Mouse (Mus musculus): ENCODE data around the gene Tgfbr1. TPM values are rescaled to one million over a fixed set of nuclear protein-coding genes. Genes with fewer than 3 reads are reported as not detected.
A peak's percentile ranks its signal among the peaks of the same experiment; 100 is the strongest.

The Tgfbr1 gene
- 10 to 100 TPM; 18.2 to 19.5 TPM for total RNA-seq (2021)
- long read RNA-seq, experiment 1, full-length matches to known transcripts, result 15 of 18 reads
- long read RNA-seq, experiment 1, partial matches to known transcripts, result 1 of 18 reads
- long read RNA-seq, experiment 1, other reads (novel, unspliced or antisense), result 2 of 18 reads
- long read RNA-seq, experiment 2, full-length matches to known transcripts, result 10 of 15 reads
- long read RNA-seq, experiment 2, partial matches to known transcripts, result 3 of 15 reads
- long read RNA-seq, experiment 2, other reads (novel, unspliced or antisense), result 2 of 15 reads

DNA sequence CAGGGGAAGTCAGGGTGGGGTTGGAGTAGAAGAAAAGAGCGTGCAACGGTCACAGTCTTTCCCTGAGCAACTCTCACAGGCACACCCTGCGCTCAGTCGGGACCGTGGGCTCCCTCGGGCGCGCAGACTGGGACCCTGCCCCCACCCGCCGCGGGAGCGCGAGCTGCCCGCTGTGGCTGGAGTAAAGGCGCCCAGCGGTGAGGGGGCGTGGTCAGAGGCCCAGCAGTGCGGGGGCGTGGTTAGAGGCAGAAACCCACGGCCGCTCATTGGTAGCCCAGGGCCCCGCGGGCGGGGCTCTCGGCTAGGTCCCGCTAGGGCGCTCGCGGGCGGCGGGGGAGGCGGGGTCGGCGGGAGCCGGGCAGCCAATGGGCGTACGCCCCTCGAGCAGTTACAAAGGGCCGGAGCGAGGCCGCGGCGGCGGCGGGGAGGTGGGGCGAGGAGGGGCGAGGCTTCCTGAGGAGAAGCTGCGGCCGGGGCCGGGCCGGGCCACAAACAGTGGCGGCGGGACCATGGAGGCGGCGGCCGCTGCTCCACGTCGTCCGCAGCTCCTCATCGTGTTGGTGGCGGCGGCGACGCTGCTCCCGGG, at the start of gene Tgfbr1:
Gene Tgfbr1, plus strand, starts transcription at position 420 of the 586 bp plus-strand sequence.
- intact Hi-C loops (cut with DNase I), result loop anchor here (5.0 kb wide), 2 partner anchors 44 to 101 kb away; no protein-coding TSS in a partner anchor
- peak; percentile 99 to 100 for DNase-seq

DNA sequence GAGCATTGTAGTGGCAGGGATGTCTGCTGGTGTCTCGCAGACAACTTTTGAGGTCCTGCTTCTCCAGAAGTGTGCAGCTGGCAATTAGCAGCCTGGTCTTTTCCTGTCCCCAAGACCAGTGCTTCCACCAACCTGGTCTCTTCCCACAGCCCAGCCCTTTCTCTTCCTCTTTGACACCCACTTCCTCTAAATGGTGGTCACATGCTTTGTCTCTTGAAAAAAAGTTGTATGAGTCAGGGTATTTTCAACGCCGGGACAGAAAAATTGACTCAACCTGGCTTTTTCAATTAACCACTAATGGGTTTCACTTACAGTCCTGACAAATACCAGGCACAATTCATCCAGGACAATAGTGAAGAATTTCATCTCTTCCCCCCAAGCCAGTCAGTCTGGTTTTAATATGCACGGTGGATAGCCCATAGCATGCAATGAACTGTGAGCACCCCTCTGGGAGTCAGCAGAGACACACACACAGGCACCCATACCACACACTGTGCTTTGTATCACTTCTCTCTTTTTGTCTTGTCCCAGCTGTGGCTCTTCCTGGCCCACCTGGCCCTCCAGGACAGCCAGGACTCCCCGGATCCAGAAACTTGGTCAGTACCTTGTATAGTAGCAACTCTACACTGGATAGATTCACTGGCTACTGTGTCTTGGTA, 49.6 kb upstream of the Tgfbr1 start:
- no peak for DNase-seq
- intact Hi-C loops (cut with DNase I), result no loop called here

DNA sequence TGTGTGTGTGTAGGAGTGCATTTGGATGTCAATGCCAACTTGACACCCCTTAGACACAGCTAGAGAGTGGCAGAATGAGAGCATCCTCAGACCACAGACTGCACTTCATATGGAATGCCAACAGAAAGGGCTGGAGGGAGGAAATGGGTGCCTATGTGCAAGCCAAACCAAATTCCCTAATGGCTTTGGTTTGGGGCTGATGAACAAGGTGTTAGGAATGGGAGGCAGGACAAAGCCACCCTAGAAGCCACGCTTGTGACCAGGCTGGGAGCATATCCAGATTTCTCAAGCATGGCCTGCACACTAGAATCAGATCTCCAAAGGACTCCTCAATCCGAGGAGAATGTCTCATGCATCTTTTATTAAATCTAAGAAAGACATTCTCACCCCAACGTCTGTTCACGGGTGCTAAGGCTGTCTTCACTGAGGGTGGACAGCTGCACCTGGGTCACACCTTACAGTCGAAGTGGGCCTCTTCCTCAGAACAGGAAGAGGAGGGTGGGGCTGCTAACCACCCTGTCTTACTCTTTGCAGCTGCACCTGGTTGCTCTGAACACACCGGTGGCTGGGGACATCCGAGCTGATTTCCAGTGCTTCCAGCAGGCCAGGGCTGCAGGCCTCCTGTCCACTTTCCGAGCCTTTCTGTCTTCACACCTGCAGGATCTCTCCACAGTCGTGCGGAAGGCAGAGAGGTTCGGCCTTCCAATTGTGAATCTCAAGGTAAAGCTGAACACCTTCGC, 43.0 kb upstream of the Tgfbr1 start:
- intact Hi-C loops (cut with DNase I), result no loop called here
- no peak for DNase-seq

DNA sequence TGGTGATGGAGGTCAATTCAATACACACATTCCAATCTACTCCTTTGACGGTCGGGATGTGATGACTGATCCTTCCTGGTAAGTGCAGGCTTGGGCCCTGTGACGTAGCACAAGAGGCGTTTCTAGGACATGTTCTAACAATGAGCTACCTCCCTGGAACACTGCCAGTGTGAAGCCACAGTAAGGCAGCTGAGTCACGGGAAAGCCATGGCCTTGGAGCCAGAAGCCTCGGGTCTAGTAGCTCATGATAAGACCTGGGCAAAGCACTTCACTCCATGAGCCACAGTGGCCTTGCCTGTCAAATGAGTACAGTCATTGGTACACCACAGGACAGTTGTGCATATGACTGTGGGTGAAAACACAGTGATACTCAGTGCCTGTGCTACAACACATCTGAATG, 42.2 kb upstream of the Tgfbr1 start:
- intact Hi-C loops (cut with DNase I), result no loop called here
- peak in 1 of 2 experiments; percentile 49 for DNase-seq

DNA sequence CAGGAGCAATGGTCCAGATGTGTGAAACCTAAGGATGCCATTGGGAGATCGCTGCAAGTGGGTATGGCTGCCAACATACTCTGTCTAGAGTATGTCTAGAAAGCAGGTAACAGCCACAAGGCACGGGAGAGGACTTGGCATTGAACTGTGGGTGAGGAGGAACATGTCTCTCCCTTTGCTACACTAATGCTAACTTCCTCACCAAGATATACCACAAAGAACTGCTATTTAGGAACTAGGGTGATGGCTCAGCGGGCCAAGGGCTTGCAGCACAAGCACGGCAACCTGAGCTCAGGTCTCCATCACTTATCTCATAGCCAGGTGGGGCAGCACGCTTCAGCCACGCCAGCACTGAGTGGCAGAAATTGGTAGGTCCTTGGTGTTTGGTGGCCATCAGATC, 41.6 kb upstream of the Tgfbr1 start:
- intact Hi-C loops (cut with DNase I), result no loop called here
- no peak for DNase-seq

DNA sequence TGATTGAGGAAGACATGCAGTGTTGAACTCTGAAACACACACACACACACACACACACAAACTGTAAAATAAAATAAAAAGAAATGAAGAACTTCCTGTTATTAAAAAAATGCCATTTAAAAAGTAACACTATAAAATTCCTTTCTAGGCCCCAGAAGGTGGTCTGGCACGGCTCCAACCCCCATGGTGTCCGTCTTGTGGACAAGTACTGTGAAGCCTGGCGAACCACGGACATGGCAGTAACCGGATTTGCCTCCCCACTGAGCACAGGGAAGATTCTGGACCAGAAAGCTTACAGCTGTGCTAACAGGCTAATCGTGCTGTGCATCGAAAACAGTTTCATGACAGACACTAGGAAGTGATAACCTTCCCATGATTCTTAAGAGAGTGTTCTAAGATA, 41.1 kb upstream of the Tgfbr1 start:
- intact Hi-C loops (cut with DNase I), result no loop called here
- no peak for DNase-seq

DNA sequence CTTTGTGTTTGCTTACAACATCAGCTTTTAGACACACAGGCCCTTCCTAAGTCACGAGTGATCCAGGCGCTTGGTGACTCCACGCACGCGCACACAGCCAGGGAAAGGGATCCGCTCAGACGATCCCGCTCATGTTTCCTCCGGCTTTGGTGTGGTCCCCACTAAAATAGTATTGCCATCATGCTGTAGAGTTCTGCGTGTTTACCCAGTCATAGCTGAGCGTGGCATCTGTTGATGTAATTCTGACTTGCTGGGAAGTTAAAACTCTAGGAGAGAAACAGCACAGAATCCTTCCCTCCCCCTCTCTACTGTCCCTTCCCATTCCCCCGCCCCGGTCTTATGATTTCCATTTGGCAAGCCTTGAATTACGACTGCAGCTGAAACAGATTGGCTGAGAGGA, 40.3 kb upstream of the Tgfbr1 start:
- no peak for DNase-seq
- intact Hi-C loops (cut with DNase I), result no loop called here

DNA sequence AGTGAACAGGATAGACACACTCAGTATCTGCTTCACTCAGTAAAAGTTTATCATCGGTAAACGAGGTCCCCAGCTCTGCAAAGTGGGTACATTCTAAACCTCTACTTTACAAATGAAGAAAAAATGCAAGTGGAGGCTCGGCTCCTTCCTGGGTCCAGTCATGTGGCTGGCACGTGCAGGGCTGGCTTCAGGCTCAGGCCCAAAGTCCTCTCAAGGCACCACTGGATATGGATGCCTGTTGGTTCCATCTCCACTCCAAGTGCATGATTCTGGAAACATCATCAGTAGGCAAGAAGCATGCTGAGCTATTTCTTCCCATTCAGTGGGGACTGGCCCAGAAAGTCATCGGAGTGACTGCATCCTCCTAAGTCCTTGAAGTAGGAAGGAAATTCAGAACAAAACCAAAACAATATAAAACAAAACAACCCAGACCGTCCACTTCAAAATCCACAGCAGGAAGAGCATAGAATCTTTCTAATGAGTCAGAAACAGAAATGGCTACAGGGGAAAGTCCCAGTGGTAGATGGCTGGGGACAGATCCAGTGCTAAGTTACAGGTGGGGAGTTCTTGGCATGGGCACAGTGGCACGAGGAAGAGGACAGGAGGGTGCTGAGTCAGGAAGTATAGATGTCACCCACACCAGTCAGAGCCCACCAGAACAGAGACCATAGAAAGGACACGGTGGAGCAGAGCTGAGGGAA, 39.2 kb upstream of the Tgfbr1 start:
- DNase-seq, result no peak
- intact Hi-C loops (cut with DNase I), result no loop called here

DNA sequence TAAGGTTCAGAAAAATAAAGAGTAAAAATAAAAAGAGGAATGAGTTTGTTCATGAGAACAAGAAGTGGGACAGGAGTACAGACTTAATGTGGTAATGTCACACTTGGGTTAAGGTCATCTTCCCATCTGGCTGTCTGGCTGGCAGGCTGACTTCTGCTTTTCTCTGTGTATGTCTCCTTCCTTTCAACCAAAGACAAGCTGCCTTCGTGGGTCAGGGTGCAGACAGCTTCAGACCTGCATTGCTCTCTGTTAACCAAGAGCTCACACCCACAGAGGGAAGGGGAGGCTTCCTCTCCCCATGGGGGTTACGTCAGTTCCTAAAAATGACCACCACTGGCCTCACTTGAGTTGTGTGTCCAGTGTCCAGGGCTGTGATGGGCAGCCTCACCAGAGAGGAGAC, 37.6 kb upstream of the Tgfbr1 start:
- intact Hi-C loops (cut with DNase I), result no loop called here
- no peak for DNase-seq

DNA sequence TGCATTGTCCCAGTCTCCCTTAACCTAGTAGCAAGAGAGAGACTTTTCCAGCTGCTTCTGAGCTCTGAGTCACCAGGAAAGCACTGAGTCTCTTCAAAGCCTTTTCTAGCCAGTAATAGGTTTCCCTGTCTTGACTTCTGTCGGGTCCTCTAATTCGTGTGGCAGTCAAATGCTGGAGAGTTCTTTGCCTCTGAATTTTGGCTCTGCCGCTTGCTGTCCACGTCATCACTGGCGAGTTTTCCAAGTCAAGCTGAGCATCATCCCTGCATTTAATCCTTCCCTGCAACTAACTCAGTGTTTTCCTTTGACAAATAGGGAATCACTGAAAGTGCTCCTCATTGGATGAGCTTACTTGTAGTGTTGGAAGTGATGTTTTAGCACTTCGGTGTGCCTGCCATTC, 36.6 kb upstream of the Tgfbr1 start:
- peak; percentile 47 to 65 for DNase-seq
- intact Hi-C loops (cut with DNase I), result no loop called here

DNA sequence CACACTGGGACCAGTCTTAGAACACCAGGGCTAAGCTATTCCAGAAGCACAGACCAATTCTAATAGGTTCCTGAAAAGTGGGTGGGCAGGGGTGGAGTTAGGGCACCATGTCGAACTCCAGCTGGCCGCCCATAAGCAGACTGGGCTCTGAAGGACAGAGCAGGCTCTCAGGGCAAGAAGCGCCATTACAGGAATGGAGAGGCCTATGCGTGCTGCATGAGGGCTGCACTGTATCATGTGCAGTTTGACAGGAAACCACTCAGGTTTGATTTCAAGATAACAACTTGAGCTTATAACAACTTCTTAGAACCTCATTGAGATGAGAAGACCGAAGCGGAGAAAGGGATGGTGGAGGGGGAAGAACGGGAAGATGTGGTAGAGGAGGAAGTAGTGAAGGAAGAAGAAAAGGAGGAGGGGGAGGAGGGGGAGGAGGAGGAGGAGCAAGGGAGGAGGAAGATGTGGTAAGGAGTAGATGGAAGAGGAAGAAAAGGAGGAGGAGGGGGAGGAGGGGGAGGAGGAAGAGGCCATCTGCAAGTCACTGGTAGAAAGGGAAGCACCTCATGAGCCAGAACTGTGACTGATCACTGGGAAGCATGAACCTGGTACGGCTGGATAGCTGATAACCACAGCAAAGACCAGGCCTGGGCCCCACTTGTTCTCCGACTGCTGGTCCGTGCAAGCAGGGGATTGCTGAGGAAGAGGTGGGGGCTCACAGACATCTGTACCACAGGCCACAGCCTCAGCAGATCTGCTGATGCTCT, 33.3 kb upstream of the Tgfbr1 start:
- DNase-seq, result no peak
- intact Hi-C loops (cut with DNase I), result no loop called here

DNA sequence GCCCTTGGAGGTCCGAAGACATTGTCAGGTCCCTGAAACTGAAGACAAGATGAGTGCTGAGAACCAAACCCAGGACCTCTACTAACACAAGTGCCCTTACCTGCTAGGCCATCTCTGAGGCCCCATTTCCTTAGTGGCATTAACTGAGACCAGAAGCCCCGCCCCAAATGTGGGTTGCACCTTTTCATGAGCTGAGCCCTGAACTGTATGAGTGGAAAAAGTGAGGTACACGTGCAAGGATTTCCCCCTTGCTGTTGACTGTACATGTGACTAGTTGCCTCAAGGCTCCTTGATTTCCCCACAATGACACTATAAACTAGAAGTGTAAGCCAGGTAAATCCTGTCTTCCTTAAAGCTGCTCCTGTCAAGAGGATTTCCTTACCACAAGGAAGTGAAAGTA, 30.7 kb upstream of the Tgfbr1 start:
- intact Hi-C loops (cut with DNase I), result no loop called here

DNA sequence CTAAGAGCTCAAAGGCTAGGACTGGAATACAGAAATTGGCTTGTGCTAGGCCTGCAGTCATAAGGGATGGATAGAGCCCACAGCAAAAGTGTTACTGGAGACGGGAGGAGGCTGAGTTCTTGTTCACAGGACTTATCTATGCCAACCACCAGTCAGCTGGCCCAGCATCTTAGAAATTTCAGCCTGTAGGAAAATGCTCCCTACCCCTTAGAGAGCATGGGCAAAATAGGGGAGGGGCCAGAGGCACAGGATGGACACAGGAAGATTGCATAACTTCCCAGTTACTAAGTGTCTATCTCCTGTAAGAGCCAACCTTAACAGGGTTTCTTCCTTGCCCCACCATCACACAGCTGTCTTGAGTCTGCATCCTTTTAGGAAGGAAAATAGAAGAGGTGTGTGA, 28.8 kb upstream of the Tgfbr1 start:
- intact Hi-C loops (cut with DNase I), result no loop called here
- no peak for DNase-seq

More for the DNA sequence above, 30.7 kb upstream of the Tgfbr1 start:
- no peak for DNase-seq

DNA sequence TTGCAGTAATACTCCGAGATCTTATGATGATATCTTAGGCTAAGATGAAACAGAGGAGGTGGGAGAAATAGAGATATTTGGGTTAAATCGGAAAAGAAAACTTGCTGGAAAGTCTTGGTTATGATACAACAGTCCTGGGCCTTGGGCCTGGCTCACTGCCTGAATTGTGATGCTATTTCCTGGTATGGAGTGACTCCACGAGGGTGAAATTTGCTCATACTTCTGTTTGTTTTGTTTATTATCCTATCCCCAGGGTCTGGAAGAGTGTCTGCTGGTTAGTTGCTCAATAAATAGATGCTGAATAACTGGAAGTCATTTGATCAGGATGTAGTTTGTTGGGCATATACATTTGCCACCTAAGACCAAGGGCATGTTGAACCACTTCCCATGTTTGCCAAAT, 25.2 kb upstream of the Tgfbr1 start:
- DNase-seq, result no peak

DNA sequence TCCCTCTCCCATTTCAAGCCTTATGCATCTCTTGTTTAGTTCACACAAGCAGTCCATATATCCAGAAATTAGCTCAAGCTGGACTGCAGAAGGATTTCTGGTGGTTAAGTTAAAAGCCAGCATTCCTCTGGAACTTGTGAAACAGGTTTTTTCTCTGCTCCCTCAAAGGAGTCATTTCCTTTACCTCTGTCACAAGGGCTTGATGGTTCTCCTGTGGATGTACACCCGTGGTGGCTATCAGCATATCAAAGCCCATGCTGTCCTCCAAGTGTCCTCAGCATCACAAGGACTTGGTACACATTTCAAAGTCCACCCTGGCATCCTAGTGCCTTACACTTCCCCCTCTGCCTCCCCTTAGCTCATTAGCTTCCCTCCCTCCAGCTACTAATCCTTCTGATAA, 23.7 kb upstream of the Tgfbr1 start:
- intact Hi-C loops (cut with DNase I), result no loop called here
- no peak for DNase-seq

More for the DNA sequence above, 25.2 kb upstream of the Tgfbr1 start:
- intact Hi-C loops (cut with DNase I), result no loop called here

DNA sequence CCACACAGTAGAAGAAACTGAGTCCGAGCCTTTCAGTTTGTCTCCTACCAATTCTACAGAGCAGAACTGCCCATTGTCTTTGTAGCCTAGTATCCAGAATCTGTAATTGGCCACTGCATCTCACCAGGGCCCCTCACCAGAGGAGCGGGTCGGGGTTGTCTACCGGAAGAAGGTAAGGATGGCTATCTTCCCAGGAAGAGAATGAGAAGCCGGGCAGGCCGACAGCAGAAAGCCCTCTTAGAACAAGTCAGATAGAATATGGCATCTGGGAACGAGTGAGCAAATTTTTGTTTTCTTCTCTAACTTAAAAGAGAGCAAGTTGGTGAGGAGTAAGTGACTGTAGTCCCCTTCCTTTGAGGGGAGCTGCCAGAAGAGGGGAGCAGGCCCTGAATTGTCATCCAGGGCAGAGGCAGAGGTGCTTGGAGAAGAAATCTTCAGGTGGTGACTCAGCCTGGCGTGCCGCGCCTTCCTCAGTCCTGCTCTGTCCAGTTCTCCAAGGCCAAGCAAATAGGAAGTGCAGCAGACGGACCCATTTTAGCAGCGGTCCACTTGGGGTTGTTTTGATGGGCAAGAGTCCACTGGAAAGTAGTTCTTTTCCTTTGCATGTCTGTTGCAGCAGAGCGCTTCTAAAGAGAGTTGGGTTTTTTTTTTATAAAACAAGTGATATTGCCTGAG, 22.5 kb upstream of the Tgfbr1 start:
- intact Hi-C loops (cut with DNase I), result no loop called here
- DNase-seq, result no peak

DNA sequence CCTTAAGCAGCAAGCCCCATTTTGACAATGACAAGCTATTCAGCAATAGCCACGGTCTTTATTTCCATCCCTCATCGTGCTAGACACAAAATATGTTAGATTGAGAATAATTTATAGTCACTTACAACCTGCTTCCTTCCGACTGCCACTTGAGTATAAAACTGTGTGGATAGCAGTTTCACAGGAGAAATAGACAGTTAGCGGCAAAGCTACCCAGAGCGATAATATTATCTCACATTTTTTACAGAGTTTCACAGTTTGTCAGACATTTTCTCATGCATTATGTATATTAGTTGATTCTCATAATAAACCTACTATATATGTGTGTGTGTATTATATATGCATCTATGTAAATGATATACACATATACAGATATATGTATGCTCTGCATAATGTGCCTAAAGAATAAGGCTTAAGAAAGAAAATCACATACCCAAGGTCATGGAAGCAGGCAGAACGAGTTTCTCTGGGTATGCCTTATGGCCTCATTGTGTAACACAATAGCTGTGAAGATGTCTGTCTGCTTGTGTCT, 20.1 kb upstream of the Tgfbr1 start:
- intact Hi-C loops (cut with DNase I), result no loop called here

DNA sequence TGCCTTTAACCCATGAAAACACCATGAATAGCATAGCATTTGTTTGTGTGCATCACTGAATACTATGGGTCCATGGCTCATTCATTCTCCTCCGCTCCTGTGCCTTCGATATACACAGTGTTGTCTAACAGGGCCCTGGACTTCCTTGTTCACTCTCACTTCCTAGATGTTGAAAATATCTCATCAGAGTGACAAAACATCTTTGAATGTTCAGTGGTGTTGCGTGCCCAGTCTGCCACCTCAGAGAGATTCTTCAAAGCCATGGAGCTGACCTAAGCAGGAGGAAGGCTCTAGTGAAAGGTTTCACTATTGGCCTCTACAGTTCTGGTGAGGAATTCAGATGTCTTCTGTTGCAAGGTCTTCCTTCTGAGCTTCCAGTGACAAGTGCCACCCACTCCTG, 19.5 kb upstream of the Tgfbr1 start:
- no peak for DNase-seq
- intact Hi-C loops (cut with DNase I), result no loop called here

More for the DNA sequence above, 20.1 kb upstream of the Tgfbr1 start:
- DNase-seq, result no peak

All from heart, postnatal 14 days (tissue).